Mouse (Mus musculus): Measurements from ENCODE around the gene Ctsl. TPM values are rescaled to one million over a fixed set of nuclear protein-coding genes. Genes with fewer than 3 reads are reported as not detected.

The Ctsl gene
- 482 and 514 TPM in 2 replicates for polyA plus RNA-seq (2015; fragmentation: Nextera tagmentation; extraction: Ambion mirVana)

GRCm38 (mm10) chr13:64370173-64370940, at the start of gene Ctsl:
Gene Ctsl, minus strand, starts transcription at chr13:64370890.
- H3K4me1 ChIP-seq (replicated peaks; ENCODE audit: insufficient read depth, low read length): peaks cover 8% of the 10 kb centered on the region
- no peak for TF ChIP-seq CTCF (IDR thresholded peaks at IDR 0.05; ENCODE audit: low read depth)
- H3K4me2 ChIP-seq (ENCODE audit: low read length): peak within 1 kb of the TSS; percentile 83
- H3K36me3 ChIP-seq (ENCODE audit: insufficient read depth, low read length): peaks cover 20% of the 10 kb centered on the region
- peak within 1 kb of the TSS; percentile 86 for H3K9ac ChIP-seq (ENCODE audit: low read depth, low read length)
- H3K4me3 ChIP-seq (replicated peaks; ENCODE audit: low read depth, low read length): peak within 1 kb of the TSS; percentile 95
- peak; percentile 100 for ATAC-seq (replicated peaks; ENCODE audit: low FRiP score, low read depth)
- peak within 1 kb of the TSS; percentile 83 for H3K27ac ChIP-seq
- 1% methylated on average over 43 of the region's 43 CpGs for WGBS
- DNase-seq (ENCODE audit: low spot score): peak; percentile 95
- H3K27me3 ChIP-seq (ENCODE audit: insufficient read depth, low read length): no peaks in the 10 kb centered on the region
- H3K9me3 ChIP-seq (replicated peaks; ENCODE audit: low read length): no peaks in the 10 kb centered on the region

GRCm38 (mm10) chr13:64416955-64417601, 46.4 kb upstream of the Ctsl start:
- Histone ChIP-seq H3K27me3 (ENCODE audit: insufficient read depth, low read length) (no peaks in the 10 kb centered on the region), H3K36me3 (ENCODE audit: insufficient read depth, low read length) (no peaks in the 10 kb centered on the region), H3K9me3 (replicated peaks; ENCODE audit: low read length) (no peaks in the 10 kb centered on the region), H3K9ac (ENCODE audit: low read depth, low read length) (no peak overlapping the region), H3K27ac (peak overlapping the region; percentile 76), H3K4me1 (replicated peaks; ENCODE audit: insufficient read depth, low read length) (no peaks in the 10 kb centered on the region), H3K4me3 (replicated peaks; ENCODE audit: low read depth, low read length) (no peak overlapping the region), H3K4me2 (ENCODE audit: low read length) (no peak overlapping the region)
- 13% methylated on average over 5 of the region's 5 CpGs for WGBS
- ATAC-seq (replicated peaks; ENCODE audit: low FRiP score, low read depth): peak; percentile 94
- TF ChIP-seq CTCF (IDR thresholded peaks at IDR 0.05; ENCODE audit: low read depth): no peak
- DNase-seq (ENCODE audit: low spot score): peak; percentile 60

- Histone ChIP-seq H3K36me3 (ENCODE audit: insufficient read depth, low read length) (no peaks in the 10 kb centered on the region), H3K4me3 (replicated peaks; ENCODE audit: low read depth, low read length) (no peak overlapping the region), H3K9me3 (replicated peaks; ENCODE audit: low read length) (no peaks in the 10 kb centered on the region), H3K9ac (ENCODE audit: low read depth, low read length) (no peak overlapping the region), H3K27ac (no peak overlapping the region), H3K27me3 (ENCODE audit: insufficient read depth, low read length) (no peaks in the 10 kb centered on the region), H3K4me2 (ENCODE audit: low read length) (no peak overlapping the region), H3K4me1 (replicated peaks; ENCODE audit: insufficient read depth, low read length) (no peaks in the 10 kb centered on the region)
- ATAC-seq (replicated peaks; ENCODE audit: low FRiP score, low read depth) (no peak), DNase-seq (ENCODE audit: low spot score) (no peak)
- no peak for TF ChIP-seq CTCF (IDR thresholded peaks at IDR 0.05; ENCODE audit: low read depth)
- 96% methylated on average over 2 of the region's 2 CpGs for WGBS
These were observed 45.0 kb upstream of the Ctsl start for GRCm38 (mm10) chr13:64415659-64416058.

- Histone ChIP-seq H3K27ac (no peak overlapping the region), H3K4me3 (replicated peaks; ENCODE audit: low read depth, low read length) (no peak overlapping the region), H3K9ac (ENCODE audit: low read depth, low read length) (no peak overlapping the region), H3K9me3 (replicated peaks; ENCODE audit: low read length) (no peaks in the 10 kb centered on the region), H3K4me2 (ENCODE audit: low read length) (no peak overlapping the region), H3K4me1 (replicated peaks; ENCODE audit: insufficient read depth, low read length) (no peaks in the 10 kb centered on the region), H3K36me3 (ENCODE audit: insufficient read depth, low read length) (no peaks in the 10 kb centered on the region), H3K27me3 (ENCODE audit: insufficient read depth, low read length) (no peaks in the 10 kb centered on the region)
- ATAC-seq (replicated peaks; ENCODE audit: low FRiP score, low read depth) (no peak), DNase-seq (ENCODE audit: low spot score) (no peak)
- WGBS: 80% methylated on average over 2 of the region's 2 CpGs
- no peak for TF ChIP-seq CTCF (IDR thresholded peaks at IDR 0.05; ENCODE audit: low read depth)
These were observed 42.1 kb upstream of the Ctsl start for GRCm38 (mm10) chr13:64412752-64413257.

- no peak for TF ChIP-seq CTCF (IDR thresholded peaks at IDR 0.05; ENCODE audit: low read depth)
- Histone ChIP-seq H3K9me3 (replicated peaks; ENCODE audit: low read length) (no peaks in the 10 kb centered on the region), H3K36me3 (ENCODE audit: insufficient read depth, low read length) (no peaks in the 10 kb centered on the region), H3K4me3 (replicated peaks; ENCODE audit: low read depth, low read length) (no peak overlapping the region), H3K4me1 (replicated peaks; ENCODE audit: insufficient read depth, low read length) (no peaks in the 10 kb centered on the region), H3K4me2 (ENCODE audit: low read length) (no peak overlapping the region), H3K27ac (no peak overlapping the region), H3K27me3 (ENCODE audit: insufficient read depth, low read length) (no peaks in the 10 kb centered on the region), H3K9ac (ENCODE audit: low read depth, low read length) (no peak overlapping the region)
- WGBS: 86% methylated on average over 2 of the region's 2 CpGs
- DNase-seq (ENCODE audit: low spot score): no peak
- ATAC-seq (replicated peaks; ENCODE audit: low FRiP score, low read depth): no peak
These were observed 40.6 kb upstream of the Ctsl start for GRCm38 (mm10) chr13:64411282-64411681.

- no peak overlapping the region for H3K27ac ChIP-seq
- H3K9ac ChIP-seq (ENCODE audit: low read depth, low read length): no peak overlapping the region
- no peak overlapping the region for H3K4me3 ChIP-seq (replicated peaks; ENCODE audit: low read depth, low read length)
- H3K4me2 ChIP-seq (ENCODE audit: low read length): no peak overlapping the region
- H3K9me3 ChIP-seq (replicated peaks; ENCODE audit: low read length): no peaks in the 10 kb centered on the region
- H3K36me3 ChIP-seq (ENCODE audit: insufficient read depth, low read length): no peaks in the 10 kb centered on the region
- no peak for DNase-seq (ENCODE audit: low spot score)
- ATAC-seq (replicated peaks; ENCODE audit: low FRiP score, low read depth): no peak
- no peaks in the 10 kb centered on the region for H3K4me1 ChIP-seq (replicated peaks; ENCODE audit: insufficient read depth, low read length)
- no peak for TF ChIP-seq CTCF (IDR thresholded peaks at IDR 0.05; ENCODE audit: low read depth)
- H3K27me3 ChIP-seq (ENCODE audit: insufficient read depth, low read length): no peaks in the 10 kb centered on the region
- WGBS: 53% methylated on average over 5 of the region's 5 CpGs
These were observed 39.9 kb upstream of the Ctsl start for GRCm38 (mm10) chr13:64410604-64411003.

All from kidney, postnatal 0 days (tissue).